Mouse (Mus musculus) testis, adult 2 months (tissue): ENCODE data around the gene Hba-x.

ENCODE experiments used
- CTCF ChIP-seq: fragments of 200-500 bp; IDR thresholded peaks from 2 replicates; pipeline ENCODE4 v1.5.1; 2012; ENCODE audit warnings: low read depth, mild to moderate bottlenecking, inconsistent platforms, low read length, moderate library complexity; ENCODE audit not compliant: control insufficient read depth, insufficient read depth, insufficient replicate concordance
- POLR2A ChIP-seq: fragments of 200-500 bp; IDR thresholded peaks from 2 replicates; pipeline ENCODE4 v1.6.1; 2012; ENCODE audit warnings: low read depth, mild to moderate bottlenecking, inconsistent platforms, low read length, moderate library complexity; ENCODE audit not compliant: control insufficient read depth

- TF ChIP-seq CTCF, result no peak
- no peak for TF ChIP-seq POLR2A
Observed at GRCm38 (mm10) chr11:32309446-32309845, 33.2 kb downstream of the Hba-x start.
